Mouse (Mus musculus) liver, postnatal 0 days (tissue): ENCODE measurements around the gene Prrg1. TPM values are rescaled to one million over a fixed set of nuclear protein-coding genes. Genes with fewer than 3 reads are reported as not detected.
A peak's percentile ranks its signal among the peaks of the same experiment; 100 is the strongest.

Experiments used
- ATAC-seq: fragments of 200-750 bp; cut with Nextera tagmentation; 2 replicates; pipeline ENCODE4 v1.8.0; 2017; ENCODE audit warnings: mild to moderate bottlenecking, moderate library complexity
- DNase-seq: peaks from one replicate; pipeline ENCODE4 v3.0.0-alpha.2; 2016
- H3K27ac ChIP-seq: fragments of 300-500 bp; sonication (generic); 2 replicates; pipeline ENCODE4 v1.5.1; 2014; ENCODE audit warnings: antibody characterized with exemption, moderate library complexity, mild to moderate bottlenecking, low read depth
- H3K27me3 ChIP-seq: fragments of 300-500 bp; sonication (generic); 2 replicates; pipeline ENCODE4 v1.6.1; 2014; ENCODE audit warnings: low read length, control low read depth, mixed read lengths; ENCODE audit not compliant: insufficient read depth
- H3K36me3 ChIP-seq: fragments of 300-500 bp; sonication (generic); replicated peaks from 2 replicates; pipeline ENCODE4 v1.6.1; 2014; ENCODE audit warnings: mild to moderate bottlenecking, control low read depth, low read length, moderate library complexity, mixed read lengths; ENCODE audit not compliant: insufficient read depth
- H3K4me1 ChIP-seq: fragments of 300-500 bp; sonication (generic); 2 replicates; pipeline ENCODE4 v1.6.1; 2014; ENCODE audit warnings: antibody characterized with exemption, mild to moderate bottlenecking, control low read depth; ENCODE audit not compliant: insufficient read depth
- H3K4me2 ChIP-seq: fragments of 300-500 bp; sonication (generic); 2 replicates; pipeline ENCODE4 v1.6.1; 2014; ENCODE audit warnings: low read depth, mild to moderate bottlenecking, low read length, moderate library complexity, mixed read lengths
- H3K4me3 ChIP-seq: fragments of 300-500 bp; sonication (generic); 2 replicates; pipeline ENCODE4 v1.5.1; 2014; ENCODE audit warnings: low read depth, low read length
- H3K9ac ChIP-seq: fragments of 300-500 bp; sonication (generic); replicated peaks from 2 replicates; pipeline ENCODE4 v1.6.1; 2014; ENCODE audit warnings: mild to moderate bottlenecking, moderate library complexity
- H3K9me3 ChIP-seq: fragments of 300-500 bp; sonication (generic); 2 replicates; pipeline ENCODE4 v1.6.1; 2016; ENCODE audit warnings: mild to moderate bottlenecking, control low read depth, low read length, mixed read lengths
- CTCF ChIP-seq: sonication (generic); IDR thresholded peaks from 2 replicates; pipeline ENCODE4 v1.5.1; 2016; ENCODE audit warnings: antibody characterized with exemption, low read depth
- EP300 ChIP-seq: IDR thresholded peaks from 2 replicates; pipeline ENCODE4 v1.6.1; 2016; ENCODE audit warnings: antibody characterized with exemption, low read depth, mild to moderate bottlenecking
- WGBS: fragments of 180-500 bp; shearing (Covaris S2); extraction: QIAGEN DNeasy Blood & Tissue Kit; methylation state at CpG from one replicate; pipeline ENCODE4 v1.1.7; 2014; ENCODE audit not compliant: insufficient replicate concordance; 5-methylcytosine and 5-hydroxymethylcytosine counted together
- polyA plus RNA-seq: library from polyadenylated mRNA; unstranded; fragments of >200 nt; fragmentation: Nextera tagmentation; extraction: Ambion mirVana; gene quantifications from 2 replicates; pipeline ENCODE4 v1.2.1, GENCODE M21; 2015

Prrg1 gene
- polyA plus RNA-seq, 1 experiment from 2014 or later, result 1.1 TPM

- no peaks in the 10 kb centered on the region for H3K4me1 ChIP-seq
These were observed 31.0 kb downstream of the Prrg1 start for GRCm38 (mm10) chrX:78552704-78553103.

GRCm38 (mm10) chrX:78547696-78548095, 36.0 kb downstream of the Prrg1 start:
- no peak for DNase-seq

More at GRCm38 (mm10) chrX:78552704-78553103, 31.0 kb downstream of the Prrg1 start:
- Histone ChIP-seq H3K4me2 (no peak overlapping the region), H3K4me3 (no peak overlapping the region), H3K9ac (no peak overlapping the region), H3K36me3 (no peaks in the 10 kb centered on the region), H3K27me3 (no peaks in the 10 kb centered on the region), H3K9me3 (no peaks in the 10 kb centered on the region), H3K27ac (no peak overlapping the region)
- ATAC-seq (no peak), DNase-seq (no peak)
- 50% methylated on average over 1 of the region's 1 CpGs for WGBS
- TF ChIP-seq CTCF (no peak), EP300 (no peak)

GRCm38 (mm10) chrX:78539734-78540133, 44.0 kb downstream of the Prrg1 start:
- ATAC-seq, result no peak
- Histone ChIP-seq H3K27me3 (no peaks in the 10 kb centered on the region), H3K9me3 (no peaks in the 10 kb centered on the region), H3K4me3 (no peak overlapping the region), H3K4me2 (no peak overlapping the region), H3K4me1 (no peaks in the 10 kb centered on the region), H3K9ac (no peak overlapping the region), H3K27ac (no peak overlapping the region), H3K36me3 (no peaks in the 10 kb centered on the region)
- peak; percentile 13 for DNase-seq
- TF ChIP-seq CTCF (peak; percentile 51), EP300 (no peak)

More at GRCm38 (mm10) chrX:78547696-78548095, 36.0 kb downstream of the Prrg1 start:
- TF ChIP-seq CTCF (no peak), EP300 (no peak)
- Histone ChIP-seq H3K4me2 (no peak overlapping the region), H3K4me1 (no peaks in the 10 kb centered on the region), H3K4me3 (no peak overlapping the region), H3K27ac (no peak overlapping the region), H3K9ac (no peak overlapping the region), H3K27me3 (no peaks in the 10 kb centered on the region), H3K9me3 (no peaks in the 10 kb centered on the region), H3K36me3 (no peaks in the 10 kb centered on the region)
- 89% methylated on average over 1 of the region's 1 CpGs for WGBS
- ATAC-seq, result no peak

GRCm38 (mm10) chrX:78538632-78539316, 44.9 kb downstream of the Prrg1 start:
- H3K4me2 ChIP-seq, result no peak overlapping the region
- no peak overlapping the region for H3K4me3 ChIP-seq
- no peaks in the 10 kb centered on the region for H3K36me3 ChIP-seq
- ATAC-seq (no peak), DNase-seq (no peak)
- H3K9ac ChIP-seq, result no peak overlapping the region
- H3K27ac ChIP-seq, result no peak overlapping the region
- TF ChIP-seq EP300 (no peak), CTCF (no peak)
- H3K9me3 ChIP-seq, result no peaks in the 10 kb centered on the region
- 56% methylated on average over 2 of the region's 2 CpGs for WGBS
- no peaks in the 10 kb centered on the region for H3K27me3 ChIP-seq
- H3K4me1 ChIP-seq, result no peaks in the 10 kb centered on the region

- TF ChIP-seq EP300 (no peak), CTCF (no peak)
- 82% methylated on average over 2 of the region's 2 CpGs for WGBS
- H3K36me3 ChIP-seq, result no peaks in the 10 kb centered on the region
- DNase-seq (no peak), ATAC-seq (no peak)
- no peak overlapping the region for H3K27ac ChIP-seq
- no peak overlapping the region for H3K4me2 ChIP-seq
- no peaks in the 10 kb centered on the region for H3K9me3 ChIP-seq
- H3K9ac ChIP-seq, result no peak overlapping the region
- H3K4me3 ChIP-seq, result no peak overlapping the region
- no peaks in the 10 kb centered on the region for H3K27me3 ChIP-seq
- H3K4me1 ChIP-seq, result no peaks in the 10 kb centered on the region
These were observed 65.4 kb downstream of the Prrg1 start for GRCm38 (mm10) chrX:78518301-78518700.

GRCm38 (mm10) chrX:78482987-78483386, 100.7 kb downstream of the Prrg1 start:
- H3K27ac ChIP-seq, result no peak overlapping the region
- H3K4me2 ChIP-seq, result no peak overlapping the region
- H3K9me3 ChIP-seq, result no peaks in the 10 kb centered on the region
- H3K9ac ChIP-seq, result no peak overlapping the region
- H3K36me3 ChIP-seq, result no peaks in the 10 kb centered on the region
- H3K4me3 ChIP-seq, result no peak overlapping the region
- DNase-seq, result no peak
- no peaks in the 10 kb centered on the region for H3K4me1 ChIP-seq
- TF ChIP-seq CTCF (no peak), EP300 (no peak)
- H3K27me3 ChIP-seq, result no peaks in the 10 kb centered on the region
- ATAC-seq, result no peak
- WGBS, result 67% methylated on average over 2 of the region's 2 CpGs
